Mouse (Mus musculus): Measurements from ENCODE around the gene Sept10.
"Not testable (repeated sequence)": the region's sequence is repeated elsewhere in the genome, so short reads cannot be mapped to it uniquely, and the experiment has no call there.

Gene Sept10

GRCm38 (mm10) chr10:59119811-59120210, 101.8 kb downstream of the Sept10 start:
- DNase-seq, result no peak

- DNase-seq, result no peak
These were observed 102.6 kb downstream of the Sept10 start for GRCm38 (mm10) chr10:59119001-59119400.

- no peak for DNase-seq
These were observed 104.1 kb downstream of the Sept10 start for GRCm38 (mm10) chr10:59117555-59117954.

GRCm38 (mm10) chr10:59116331-59116730, 105.3 kb downstream of the Sept10 start:
- no peak for DNase-seq

GRCm38 (mm10) chr10:59115691-59116090, 106.0 kb downstream of the Sept10 start:
- no peak for DNase-seq

GRCm38 (mm10) chr10:59114535-59115291, 106.9 kb downstream of the Sept10 start:
- DNase-seq, result peak; percentile 7 to 10

GRCm38 (mm10) chr10:59113386-59113785, 108.3 kb downstream of the Sept10 start:
- no peak for DNase-seq

GRCm38 (mm10) chr10:59112755-59113154, 108.9 kb downstream of the Sept10 start:
- no peak for DNase-seq

- DNase-seq, result no peak
These were observed 111.3 kb downstream of the Sept10 start for GRCm38 (mm10) chr10:59110386-59110785.

GRCm38 (mm10) chr10:59109015-59109414, 112.6 kb downstream of the Sept10 start:
- DNase-seq, result peak; percentile 22 to 72

GRCm38 (mm10) chr10:59106644-59107043, 115.0 kb downstream of the Sept10 start:
- DNase-seq, result peak; percentile 9 to 52

GRCm38 (mm10) chr10:59105885-59106284, 115.8 kb downstream of the Sept10 start:
- DNase-seq, result no peak

GRCm38 (mm10) chr10:59104683-59105082, 117.0 kb downstream of the Sept10 start:
- DNase-seq, result no peak

GRCm38 (mm10) chr10:59103076-59103475, 118.6 kb downstream of the Sept10 start:
- DNase-seq, result not testable (repeated sequence)

- no peak for DNase-seq
These were observed 129.7 kb downstream of the Sept10 start for GRCm38 (mm10) chr10:59091988-59092387.

All from kidney, adult 8-10 months (tissue).